ENCODE assay signal across 13 mouse cellular contexts in the genomic region with DNA sequence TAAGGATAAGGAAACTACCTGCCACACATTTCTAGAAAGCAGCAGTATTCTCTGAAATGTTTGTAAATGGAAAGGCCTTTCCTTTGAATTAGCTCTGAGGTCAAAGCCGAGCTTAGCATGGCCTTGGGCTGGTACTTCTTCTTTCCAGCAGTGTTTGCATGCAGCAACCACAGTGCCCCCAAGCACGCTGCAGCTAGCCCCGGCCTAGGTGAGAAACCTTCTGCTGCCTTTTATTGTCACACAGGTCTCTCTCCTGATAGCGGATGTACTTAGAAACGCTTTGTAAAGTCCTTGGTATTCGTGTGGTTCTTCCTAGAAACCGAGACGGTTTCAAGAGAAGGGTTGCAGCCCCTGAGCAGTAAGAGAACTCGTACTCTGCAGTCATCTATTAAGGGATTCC.
DNase-seq lines count a peak whose midpoint lies in the region; ATAC-seq lines count a peak whose summit lies in the region.
"Had no signal": no experiment of that assay in that cellular context is flagged by ENCODE, and none has a peak within 500 bp of the region (broad histone marks: within the 10 kb centered on the region; RNA-seq: fewer than 3 reads in every experiment).

No protein-coding gene starts in this region.

- no peaks in the 10 kb centered on the region for H3K36me3 ChIP-seq in hindbrain, embryonic 14.5 days (replicated peaks; ENCODE audit: control insufficient read depth, insufficient read depth)
- H3K36me3 ChIP-seq: embryonic facial prominence, embryonic 10.5 days; heart, embryonic 12.5 days; hindbrain, embryonic 15.5 days had no signal

- DNase-seq in 416B (ENCODE audit: low read depth), result peak; percentile 37
- peak; percentile 25 to 32 for DNase-seq in B cell, adult 2 months
- DNase-seq in c-Kit-positive CD71-negative TER-119-negative erythroid progenitor cells, embryonic 14.5 days (ENCODE audit: low read depth), result peak; percentile 18
- DNase-seq in hindbrain, embryonic 14.5 days (ENCODE audit: low spot score), result no peak
- no peak for DNase-seq in cerebellum, postnatal 36 days
- no peak for DNase-seq in layer of hippocampus, adult 18-20 months (ENCODE audit: low spot score in 2 of 2)
- DNase-seq: adrenal gland, adult 8-10 months; cerebellum, adult 18-20 months had no signal

- no peak overlapping the region for H3K4me2 ChIP-seq in hindbrain, embryonic 14.5 days (replicated peaks)
- H3K4me2 ChIP-seq: heart, embryonic 12.5 days; hindbrain, embryonic 15.5 days had no signal

- H3K4me3 ChIP-seq in hindbrain, embryonic 14.5 days (replicated peaks; ENCODE audit: low read length), result no peak overlapping the region
- H3K4me3 ChIP-seq: embryonic facial prominence, embryonic 10.5 days; heart, embryonic 12.5 days; hindbrain, embryonic 15.5 days had no signal

- peak; percentile 74 for ATAC-seq in megakaryocyte, adult 5-6 weeks (ENCODE audit: poor library complexity, severe bottlenecking)
- no peak for ATAC-seq in hindbrain, embryonic 14.5 days (ENCODE audit: low FRiP score)

- H3K4me1 ChIP-seq in hindbrain, embryonic 14.5 days (replicated peaks; ENCODE audit: control insufficient read depth, insufficient read depth, low read length), result no peaks in the 10 kb centered on the region
- H3K4me1 ChIP-seq: hindbrain, embryonic 15.5 days had no signal

- H3K27me3 ChIP-seq in hindbrain, embryonic 14.5 days (ENCODE audit: control insufficient read depth, insufficient read depth, low read length), result no peaks in the 10 kb centered on the region
- H3K27me3 ChIP-seq: heart, embryonic 12.5 days; hindbrain, embryonic 15.5 days had no signal

- H3K27ac ChIP-seq in hindbrain, embryonic 14.5 days, result no peak overlapping the region
- H3K27ac ChIP-seq: embryonic facial prominence, embryonic 10.5 days; hindbrain, embryonic 15.5 days; kidney, postnatal 0 days had no signal

- 86% methylated on average over 9 of the region's 9 CpGs for WGBS in hindbrain, embryonic 14.5 days

- no peaks in the 10 kb centered on the region for H3K9me3 ChIP-seq in hindbrain, embryonic 14.5 days (ENCODE audit: control insufficient read depth, low read length)
- H3K9me3 ChIP-seq: embryonic facial prominence, embryonic 10.5 days; heart, embryonic 12.5 days; hindbrain, embryonic 15.5 days had no signal

- no peak overlapping the region for H3K9ac ChIP-seq in hindbrain, embryonic 14.5 days
- H3K9ac ChIP-seq: heart, embryonic 12.5 days; hindbrain, embryonic 15.5 days had no signal

Comparison
In these comparisons a context has a peak if more than half of its experiments do, and no peak if none do; other contexts are left out.
1. DNase-seq: peak in 416B (single experiment), B cell, adult 2 months (2 of 2) and c-Kit-positive CD71-negative TER-119-negative erythroid progenitor cells, embryonic 14.5 days (single experiment); none in hindbrain, embryonic 14.5 days (single experiment), cerebellum, postnatal 36 days (0 of 2) and layer of hippocampus, adult 18-20 months (0 of 2).